In the genomic region with DNA sequence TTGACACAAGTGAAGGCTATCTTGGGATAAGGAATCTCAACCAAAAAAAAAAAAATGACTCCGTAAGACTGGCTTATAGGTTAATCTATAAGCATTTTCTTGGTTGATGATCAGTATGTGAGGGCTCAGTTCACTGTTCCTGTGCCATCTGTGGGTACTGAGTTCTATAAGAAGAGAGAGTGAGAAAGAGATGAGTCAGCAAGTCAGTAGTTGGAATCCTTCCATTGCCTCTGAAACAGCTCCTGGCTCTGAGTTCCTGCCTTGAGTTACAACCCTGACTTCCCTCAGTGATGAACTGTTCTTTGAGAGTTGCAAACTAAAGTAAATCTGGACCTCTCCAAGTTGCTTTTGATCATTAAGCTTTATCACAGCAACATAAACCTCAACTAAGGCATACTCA, we compare ENCODE assay signal across 27 mouse cellular contexts.
"Had no signal": no experiment of that assay in that cellular context is flagged by ENCODE, and none has a peak within 500 bp of the region (broad histone marks: within the 10 kb centered on the region; RNA-seq: fewer than 3 reads in every experiment).

No protein-coding gene starts in this region.

- ATAC-seq: hindbrain, postnatal 0 days; intestine, embryonic 16.5 days; liver, embryonic 12.5 days had no signal

- H3K27me3 ChIP-seq: heart, embryonic 13.5 days; heart, embryonic 15.5 days; hindbrain, embryonic 13.5 days; hindbrain, embryonic 15.5 days; kidney, embryonic 15.5 days; limb, embryonic 13.5 days; limb, embryonic 15.5 days; liver, embryonic 12.5 days had no signal

- H3K4me3 ChIP-seq: gastrocnemius, adult 2 months; heart, adult 2 months; heart, embryonic 13.5 days; heart, embryonic 15.5 days; hindbrain, embryonic 13.5 days; hindbrain, embryonic 15.5 days; kidney, embryonic 15.5 days; limb, embryonic 13.5 days; limb, embryonic 15.5 days; liver, embryonic 12.5 days had no signal

- H3K4me1 ChIP-seq: heart, embryonic 13.5 days; heart, embryonic 15.5 days; hindbrain, embryonic 13.5 days; hindbrain, embryonic 15.5 days; kidney, embryonic 15.5 days; limb, embryonic 13.5 days; limb, embryonic 15.5 days; liver, embryonic 12.5 days had no signal

- H3K27ac ChIP-seq: gastrocnemius, adult 2 months; heart, adult 2 months; heart, embryonic 13.5 days; heart, embryonic 15.5 days; hindbrain, embryonic 13.5 days; hindbrain, embryonic 15.5 days; hindbrain, postnatal 0 days; kidney, embryonic 15.5 days; kidney, postnatal 0 days; limb, embryonic 13.5 days; limb, embryonic 15.5 days; liver, embryonic 12.5 days; liver, embryonic 14.5 days had no signal

- DNase-seq: gastrocnemius, adult 2 months; gastrocnemius, postnatal 14 days; gastrocnemius, postnatal 36 days; heart, adult 11 months; heart, adult 2 months; heart, postnatal 14 days; heart, postnatal 36 days; kidney, adult 11 months; kidney, adult 2 months; kidney, adult 9 months; kidney, postnatal 14 days; kidney, postnatal 36 days; layer of hippocampus, adult 9-11 months; layer of hippocampus, postnatal 36 days; left cerebral cortex, postnatal 4 days had no signal
